Mouse (Mus musculus) neural tube, embryonic 15.5 days (tissue): ENCODE data around the gene Vipas39. TPM values are rescaled to one million over a fixed set of nuclear protein-coding genes. Genes with fewer than 3 reads are reported as not detected.

ENCODE experiments used
- ATAC-seq: fragments of 200-750 bp; cut with Nextera tagmentation; 2 replicates; pipeline ENCODE4 v1.8.0; 2017; ENCODE audit warnings: mild to moderate bottlenecking, moderate TSS enrichment, moderate library complexity; ENCODE audit not compliant: low FRiP score
- H3K27ac ChIP-seq: fragments of 300-500 bp; sonication (generic); replicated peaks from 2 replicates; pipeline ENCODE4 v1.5.1; 2015; ENCODE audit warnings: mild to moderate bottlenecking, inconsistent platforms
- H3K27me3 ChIP-seq: fragments of 300-500 bp; sonication (generic); replicated peaks from 2 replicates; pipeline ENCODE4 v1.6.1; 2015; ENCODE audit warnings: inconsistent platforms
- H3K36me3 ChIP-seq: fragments of 300-500 bp; sonication (generic); 2 replicates; pipeline ENCODE4 v1.6.1; 2015; ENCODE audit warnings: inconsistent platforms
- H3K4me1 ChIP-seq: fragments of 300-500 bp; sonication (generic); 2 replicates; pipeline ENCODE4 v1.6.1; 2015; ENCODE audit warnings: inconsistent platforms
- H3K4me2 ChIP-seq: fragments of 300-500 bp; sonication (generic); 2 replicates; pipeline ENCODE4 v1.6.1; 2015; ENCODE audit warnings: inconsistent platforms, mild to moderate bottlenecking, moderate library complexity
- H3K4me3 ChIP-seq: fragments of 300-500 bp; sonication (generic); replicated peaks from 2 replicates; pipeline ENCODE4 v1.5.1; 2015; ENCODE audit warnings: mild to moderate bottlenecking, inconsistent platforms
- H3K9ac ChIP-seq: fragments of 300-500 bp; sonication (generic); replicated peaks from 2 replicates; pipeline ENCODE4 v1.6.1; 2015; ENCODE audit warnings: mild to moderate bottlenecking, inconsistent platforms
- H3K9me3 ChIP-seq: fragments of 300-500 bp; sonication (generic); replicated peaks from 2 replicates; pipeline ENCODE4 v1.6.1; 2016; ENCODE audit warnings: inconsistent platforms
- WGBS: fragments of 180-500 bp; shearing (Covaris S2); methylation state at CpG from one replicate; pipeline ENCODE4 v1.1.7; 2015; ENCODE audit warnings: mixed read lengths; 5-methylcytosine and 5-hydroxymethylcytosine counted together
- polyA plus RNA-seq: library from polyadenylated mRNA; unstranded; fragments of >200 nt; fragmentation: Nextera tagmentation; extraction: Ambion mirVana; gene quantifications from 2 replicates; pipeline ENCODE4 v1.2.1, GENCODE M21; 2015

Gene Vipas39
- polyA plus RNA-seq, 1 experiment from 2014 or later: 51.2 TPM

GRCm38 (mm10) chr12:87265444-87265843 is 612 bp downstream of the Vipas39 start:
- peaks cover 23% of the 10 kb centered on the region for H3K4me1 ChIP-seq
- no peak for ATAC-seq
- WGBS: 26% methylated on average over 11 of the region's 11 CpGs
- H3K9ac ChIP-seq: peak overlapping the region; percentile 83
- peak overlapping the region; percentile 93 for H3K4me3 ChIP-seq
- H3K9me3 ChIP-seq: no peaks in the 10 kb centered on the region
- no peaks in the 10 kb centered on the region for H3K27me3 ChIP-seq
- H3K27ac ChIP-seq: peak overlapping the region; percentile 85
- H3K36me3 ChIP-seq: peaks cover 41% of the 10 kb centered on the region
- peak overlapping the region; percentile 68 for H3K4me2 ChIP-seq

- H3K36me3 ChIP-seq: peaks cover 64% of the 10 kb centered on the region
- over 99% methylated on average over 8 of the region's 8 CpGs for WGBS
- H3K4me2 ChIP-seq: no peak overlapping the region
- H3K9me3 ChIP-seq: no peaks in the 10 kb centered on the region
- H3K9ac ChIP-seq: no peak overlapping the region
- H3K4me3 ChIP-seq: no peak overlapping the region
- no peaks in the 10 kb centered on the region for H3K27me3 ChIP-seq
- H3K27ac ChIP-seq: no peak overlapping the region
- peaks cover 8% of the 10 kb centered on the region for H3K4me1 ChIP-seq
- no peak for ATAC-seq
Observed at GRCm38 (mm10) chr12:87260562-87260961, 5.5 kb downstream of the Vipas39 start.

GRCm38 (mm10) chr12:87256629-87257028 is 9.4 kb downstream of the Vipas39 start:
- Histone ChIP-seq H3K27me3 (no peaks in the 10 kb centered on the region), H3K27ac (no peak overlapping the region), H3K4me2 (no peak overlapping the region), H3K4me1 (no peaks in the 10 kb centered on the region), H3K9me3 (no peaks in the 10 kb centered on the region), H3K4me3 (no peak overlapping the region), H3K36me3 (peaks cover 83% of the 10 kb centered on the region), H3K9ac (no peak overlapping the region)
- 98% methylated on average over 5 of the region's 5 CpGs for WGBS
- no peak for ATAC-seq

GRCm38 (mm10) chr12:87253878-87254277 is 12.2 kb downstream of the Vipas39 start:
- no peaks in the 10 kb centered on the region for H3K9me3 ChIP-seq
- H3K4me3 ChIP-seq: no peak overlapping the region
- H3K4me2 ChIP-seq: no peak overlapping the region
- no peak overlapping the region for H3K9ac ChIP-seq
- H3K36me3 ChIP-seq: peaks cover 91% of the 10 kb centered on the region
- no peaks in the 10 kb centered on the region for H3K4me1 ChIP-seq
- no peak overlapping the region for H3K27ac ChIP-seq
- no peak for ATAC-seq
- WGBS: 94% methylated on average over 6 of the region's 6 CpGs
- H3K27me3 ChIP-seq: no peaks in the 10 kb centered on the region

- no peak overlapping the region for H3K27ac ChIP-seq
- ATAC-seq: no peak
- H3K9ac ChIP-seq: no peak overlapping the region
- no peaks in the 10 kb centered on the region for H3K9me3 ChIP-seq
- peaks cover 85% of the 10 kb centered on the region for H3K36me3 ChIP-seq
- H3K4me1 ChIP-seq: no peaks in the 10 kb centered on the region
- no peaks in the 10 kb centered on the region for H3K27me3 ChIP-seq
- H3K4me3 ChIP-seq: no peak overlapping the region
- no peak overlapping the region for H3K4me2 ChIP-seq
- 97% methylated on average over 6 of the region's 6 CpGs for WGBS
Observed at GRCm38 (mm10) chr12:87250161-87250560, 15.9 kb downstream of the Vipas39 start.

- Histone ChIP-seq H3K9ac (no peak within 1 kb of the TSS), H3K9me3 (no peaks in the 10 kb centered on the region), H3K36me3 (peaks cover 53% of the 10 kb centered on the region), H3K4me1 (no peaks in the 10 kb centered on the region), H3K27ac (no peak within 1 kb of the TSS), H3K4me2 (no peak within 1 kb of the TSS), H3K27me3 (no peaks in the 10 kb centered on the region), H3K4me3 (no peak within 1 kb of the TSS)
- WGBS: 97% methylated on average over 1 of the region's 1 CpGs
- ATAC-seq: no peak
Observed at GRCm38 (mm10) chr12:87238632-87239031, 27.4 kb downstream of the Vipas39 start, which contains the start of gene Noxred1. Noxred1 (minus strand) TSS chr12:87238732.

- Histone ChIP-seq H3K27me3 (no peaks in the 10 kb centered on the region), H3K36me3 (peaks cover 45% of the 10 kb centered on the region), H3K27ac (no peak overlapping the region), H3K9ac (no peak overlapping the region), H3K4me3 (no peak overlapping the region), H3K4me2 (no peak overlapping the region), H3K4me1 (no peaks in the 10 kb centered on the region), H3K9me3 (no peaks in the 10 kb centered on the region)
- no peak for ATAC-seq
- WGBS: 84% methylated on average over 5 of the region's 5 CpGs
Observed at GRCm38 (mm10) chr12:87236882-87237483, 29.1 kb downstream of the Vipas39 start.

GRCm38 (mm10) chr12:87230379-87230895 is 35.6 kb downstream of the Vipas39 start:
- no peaks in the 10 kb centered on the region for H3K36me3 ChIP-seq
- no peak for ATAC-seq

GRCm38 (mm10) chr12:87229633-87230032 is 36.4 kb downstream of the Vipas39 start:
- WGBS: 86% methylated on average over 2 of the region's 2 CpGs
- Histone ChIP-seq H3K27me3 (no peaks in the 10 kb centered on the region), H3K9ac (no peak overlapping the region), H3K36me3 (no peaks in the 10 kb centered on the region), H3K4me2 (no peak overlapping the region), H3K4me1 (no peaks in the 10 kb centered on the region), H3K9me3 (no peaks in the 10 kb centered on the region), H3K4me3 (no peak overlapping the region), H3K27ac (no peak overlapping the region)
- ATAC-seq: no peak

More at GRCm38 (mm10) chr12:87230379-87230895, 35.6 kb downstream of the Vipas39 start:
- no peak overlapping the region for H3K4me2 ChIP-seq
- no peak overlapping the region for H3K9ac ChIP-seq
- no peaks in the 10 kb centered on the region for H3K27me3 ChIP-seq
- no peaks in the 10 kb centered on the region for H3K9me3 ChIP-seq
- H3K27ac ChIP-seq: no peak overlapping the region
- H3K4me3 ChIP-seq: no peak overlapping the region
- no peaks in the 10 kb centered on the region for H3K4me1 ChIP-seq

GRCm38 (mm10) chr12:87226801-87227200 is 39.3 kb downstream of the Vipas39 start:
- Histone ChIP-seq H3K27ac (no peak overlapping the region), H3K4me1 (no peaks in the 10 kb centered on the region), H3K36me3 (no peaks in the 10 kb centered on the region), H3K9me3 (no peaks in the 10 kb centered on the region), H3K4me3 (no peak overlapping the region), H3K27me3 (no peaks in the 10 kb centered on the region), H3K4me2 (no peak overlapping the region), H3K9ac (no peak overlapping the region)
- 75% methylated on average over 7 of the region's 7 CpGs for WGBS
- ATAC-seq: no peak

GRCm38 (mm10) chr12:87224950-87225349 is 41.1 kb downstream of the Vipas39 start:
- Histone ChIP-seq H3K4me3 (no peak overlapping the region), H3K4me1 (no peaks in the 10 kb centered on the region), H3K4me2 (no peak overlapping the region), H3K27ac (no peak overlapping the region), H3K9ac (no peak overlapping the region), H3K9me3 (no peaks in the 10 kb centered on the region), H3K36me3 (no peaks in the 10 kb centered on the region), H3K27me3 (no peaks in the 10 kb centered on the region)
- no peak for ATAC-seq
- 80% methylated on average over 10 of the region's 10 CpGs for WGBS

- no peak overlapping the region for H3K4me3 ChIP-seq
- no peaks in the 10 kb centered on the region for H3K36me3 ChIP-seq
- H3K4me1 ChIP-seq: no peaks in the 10 kb centered on the region
- no peaks in the 10 kb centered on the region for H3K9me3 ChIP-seq
- no peak overlapping the region for H3K9ac ChIP-seq
- ATAC-seq: no peak
- H3K4me2 ChIP-seq: no peak overlapping the region
- H3K27ac ChIP-seq: no peak overlapping the region
- no peaks in the 10 kb centered on the region for H3K27me3 ChIP-seq
- 73% methylated on average over 7 of the region's 7 CpGs for WGBS
Observed at GRCm38 (mm10) chr12:87219362-87219761, 46.7 kb downstream of the Vipas39 start.
